Mouse (Mus musculus): ENCODE data around the gene Polr3c. TPM values are rescaled to one million over a fixed set of nuclear protein-coding genes. Genes with fewer than 3 reads are reported as not detected.
"Not testable (repeated sequence)": the region's sequence is repeated elsewhere in the genome, so short reads cannot be mapped to it uniquely, and the experiment has no call there.

Polr3c gene
- total RNA-seq, 4 experiments from 2014 or later: 24.2 to 27.6 (median 26.6) TPM

- DNase-seq (ENCODE audit: low spot score in 2 of 2): no peak
Observed at GRCm38 (mm10) chr3:96678456-96678855, 49.0 kb downstream of the Polr3c start.

GRCm38 (mm10) chr3:96675690-96676089 is 51.7 kb downstream of the Polr3c start:
- DNase-seq (ENCODE audit: low spot score in 2 of 2): no peak

- DNase-seq (ENCODE audit: low spot score in 2 of 2): no peak
Observed at GRCm38 (mm10) chr3:96675171-96675570, 52.3 kb downstream of the Polr3c start.

- no peak for DNase-seq (ENCODE audit: low spot score in 2 of 2)
Observed at GRCm38 (mm10) chr3:96674442-96674841, 53.0 kb downstream of the Polr3c start.

GRCm38 (mm10) chr3:96673514-96673913 is 53.9 kb downstream of the Polr3c start:
- no peak for DNase-seq (ENCODE audit: low spot score in 2 of 2)

- DNase-seq (ENCODE audit: low spot score in 2 of 2): no peak
Observed at GRCm38 (mm10) chr3:96671519-96671918, 55.9 kb downstream of the Polr3c start.

- peak; percentile 57 to 60 for DNase-seq (ENCODE audit: low spot score in 2 of 2)
Observed at GRCm38 (mm10) chr3:96669727-96670468, 57.5 kb downstream of the Polr3c start, which contains the start of gene Ankrd35. Gene Ankrd35 (plus strand): TSS chr3:96670131.

- DNase-seq (ENCODE audit: low spot score in 2 of 2): no peak
Observed at GRCm38 (mm10) chr3:96668424-96669067, 58.9 kb downstream of the Polr3c start.

- DNase-seq (ENCODE audit: low spot score in 2 of 2): no peak
Observed at GRCm38 (mm10) chr3:96667316-96667715, 60.1 kb downstream of the Polr3c start.

- no peak for DNase-seq (ENCODE audit: low spot score in 2 of 2)
Observed at GRCm38 (mm10) chr3:96666916-96667315, 60.5 kb downstream of the Polr3c start.

GRCm38 (mm10) chr3:96665732-96666363 is 61.6 kb downstream of the Polr3c start:
- DNase-seq (ENCODE audit: low spot score in 2 of 2): not testable (repeated sequence)

GRCm38 (mm10) chr3:96663432-96664239 is 63.8 kb downstream of the Polr3c start:
- DNase-seq (ENCODE audit: low spot score in 2 of 2): peak; percentile 82 to 85

- no peak for DNase-seq (ENCODE audit: low spot score in 2 of 2)
Observed at GRCm38 (mm10) chr3:96662731-96663316, 64.6 kb downstream of the Polr3c start.

Other genes with a start within 250 kb of the Polr3c start
- 1 to 10 TPM; 1.4 to 2.0 (median 1.7) TPM for gene Hfe2, start 202.5 kb downstream of the Polr3c start, total RNA-seq (2022)
- 10 to 100 TPM; 21.7 to 37.3 (median 26.8) TPM for gene Txnip, start 169.7 kb downstream of the Polr3c start, total RNA-seq (2022)
- gene Gm16253, start 150.6 kb downstream of the Polr3c start, total RNA-seq (2022): not detected
- 10 to 100 TPM; 22.8 to 26.6 (median 24.3) TPM for gene Polr3gl, start 133.4 kb downstream of the Polr3c start, total RNA-seq (2022)
- 10 to 100 TPM; 60.4 to 65.0 (median 61.0) TPM for gene Ankrd34a, start 131.0 kb downstream of the Polr3c start, total RNA-seq (2022)
- gene Lix1l, start 126.5 kb downstream of the Polr3c start, total RNA-seq (2022): 10 to 100 TPM; 20.3 to 22.9 (median 21.9) TPM
- gene Rbm8a, start 97.7 kb downstream of the Polr3c start, total RNA-seq (2022): 10 to 100 TPM; 41.8 to 56.2 (median 46.5) TPM
- gene Pex11b, start 92.3 kb downstream of the Polr3c start, total RNA-seq (2022): 10 to 100 TPM; 52.7 to 62.6 (median 54.3) TPM
- under 1 TPM in 3 of 4 experiments, not detected in 1; 0.11 to 0.51 (median 0.15) TPM for gene Gm42957, start 92.2 kb downstream of the Polr3c start, total RNA-seq (2022)
- 1 to 10 TPM in 3 of 4 experiments, under 1 TPM in 1; 0.97 to 2.0 (median 1.5) TPM for gene Itga10, start 82.0 kb downstream of the Polr3c start, total RNA-seq (2022)
- 1 to 10 TPM; 7.2 to 9.0 (median 8.6) TPM for gene Ankrd35, start 57.5 kb downstream of the Polr3c start, total RNA-seq (2022)
- 10 to 100 TPM; 26.0 to 38.9 (median 31.5) TPM for gene Pias3, start 31.2 kb downstream of the Polr3c start, total RNA-seq (2022)
- gene Nudt17, start 19.1 kb downstream of the Polr3c start, total RNA-seq (2022): 10 to 100 TPM in 2 of 4 experiments, 1 to 10 TPM in 2; 8.6 to 11.8 (median 10.0) TPM
- 10 to 100 TPM; 62.4 to 66.4 (median 64.4) TPM for gene Rnf115, start within 50 bp of the Polr3c start, total RNA-seq (2022)
- gene Pdzk1, start 101.7 kb upstream of the Polr3c start, total RNA-seq (2022): under 1 TPM in 3 of 4 experiments, not detected in 1; 0.33 to 0.46 (median 0.34) TPM
- not detected for gene Cd160, start 101.7 kb upstream of the Polr3c start, total RNA-seq (2022)
- gene Gja5, start 177.1 kb upstream of the Polr3c start, total RNA-seq (2022): 1 to 10 TPM in 1 of 4 experiments, under 1 TPM in 3; 0.56 to 1.2 (median 0.67) TPM
- 10 to 100 TPM; 39.3 to 43.6 (median 41.7) TPM for gene Gpr89, start 177.7 kb upstream of the Polr3c start, total RNA-seq (2022)
- gene Gja8, start 198.4 kb upstream of the Polr3c start, total RNA-seq (2022): not detected